Mouse (Mus musculus) lung, adult 18-20 months (tissue): ENCODE results near the gene Nr4a2.

Experiments used
- DNase-seq, 2 experiments: peaks; one replicate each; pipeline ENCODE4 v3.0.0; 2022; ENCODE audit warnings: mixed read lengths in 2 of 2

Gene Nr4a2

DNA sequence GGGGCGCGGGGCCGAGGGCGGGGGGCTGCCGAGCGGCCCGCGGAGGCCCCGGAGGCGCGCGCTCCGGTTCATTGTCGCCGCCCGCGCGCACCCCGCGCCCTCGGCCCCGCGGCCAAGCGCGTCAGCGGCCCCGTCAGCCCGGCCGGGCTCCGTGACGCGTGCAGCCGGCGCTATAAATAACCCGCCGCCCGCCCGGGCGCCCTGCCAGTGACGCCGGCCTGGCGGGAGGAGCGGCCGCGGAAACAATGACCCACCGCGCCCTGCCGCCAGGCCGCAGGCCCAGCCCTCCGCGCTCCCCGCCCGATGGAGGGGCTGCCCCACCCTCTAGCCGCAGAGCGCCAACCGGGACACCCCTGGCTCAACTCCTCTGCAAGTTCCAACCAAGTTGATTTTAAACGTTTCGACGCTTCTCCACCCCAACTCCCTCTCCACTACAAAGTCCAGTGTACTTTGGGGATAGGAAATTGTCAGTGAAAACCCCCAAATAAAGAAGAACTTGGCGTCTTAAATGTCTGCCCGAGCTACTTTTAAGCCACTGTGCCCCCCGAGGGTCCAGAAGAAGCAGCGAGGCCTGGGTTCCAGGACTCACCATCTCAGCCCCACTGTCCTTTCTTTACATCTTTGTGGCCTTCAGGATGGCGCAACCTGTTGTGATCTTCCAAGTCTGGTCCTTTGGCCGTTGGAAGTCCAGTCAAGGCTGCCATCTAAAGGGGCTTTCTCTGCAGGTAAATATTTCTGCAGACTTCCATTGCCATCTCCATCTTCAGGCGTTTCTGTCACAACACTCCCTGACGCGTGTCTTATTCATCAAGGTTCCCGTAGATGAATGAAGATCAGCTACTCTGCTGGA is at the start of gene Nr4a2:
Gene Nr4a2 (minus strand): TSS at position 13 of the 850 bp plus-strand sequence.
- DNase-seq: peak; percentile 85 to 91

DNA sequence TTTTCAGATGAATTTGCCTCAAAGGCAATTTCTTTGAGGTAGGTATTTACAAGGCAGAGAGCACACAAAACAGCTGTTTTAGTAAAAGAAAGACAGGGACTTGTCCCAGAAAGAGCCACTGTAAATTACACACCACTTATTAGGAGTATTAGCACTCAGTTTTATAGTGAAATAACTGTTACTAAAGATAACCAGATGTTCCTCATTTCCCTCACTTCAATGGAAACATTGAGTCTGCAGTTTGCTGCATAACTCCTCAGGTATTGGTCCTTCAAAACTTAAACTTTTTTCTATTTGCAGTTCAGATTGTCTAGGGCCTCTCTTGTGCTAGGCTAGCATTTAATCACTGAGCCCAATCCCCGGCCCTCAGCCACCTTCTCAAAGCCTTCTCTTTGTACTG is 41.6 kb upstream of the Nr4a2 start:
- no peak for DNase-seq

- DNase-seq: no peak
Observed at GRCm38 (mm10) chr2:57156814-57157213, 33.0 kb upstream of the Nr4a2 start.

DNA sequence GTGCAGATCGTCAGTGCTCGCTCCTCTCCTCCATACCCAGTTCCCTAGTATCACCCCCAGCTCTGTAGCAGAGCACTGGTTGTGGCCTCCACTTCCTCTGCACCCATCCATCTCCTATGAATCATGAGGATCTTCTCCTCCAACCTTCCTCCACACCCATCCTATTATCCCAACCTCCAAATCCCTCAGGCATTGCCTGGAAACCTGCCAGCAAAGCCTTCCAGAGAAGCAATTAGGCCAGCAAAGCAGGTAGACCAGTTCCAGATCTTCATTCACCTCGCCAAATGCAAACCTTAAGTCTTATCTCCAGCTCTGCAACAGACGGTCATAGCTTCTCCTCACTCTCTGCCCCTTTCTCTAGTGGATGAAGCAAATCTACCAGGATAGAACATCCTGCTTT is 26.0 kb upstream of the Nr4a2 start:
- no peak for DNase-seq

DNA sequence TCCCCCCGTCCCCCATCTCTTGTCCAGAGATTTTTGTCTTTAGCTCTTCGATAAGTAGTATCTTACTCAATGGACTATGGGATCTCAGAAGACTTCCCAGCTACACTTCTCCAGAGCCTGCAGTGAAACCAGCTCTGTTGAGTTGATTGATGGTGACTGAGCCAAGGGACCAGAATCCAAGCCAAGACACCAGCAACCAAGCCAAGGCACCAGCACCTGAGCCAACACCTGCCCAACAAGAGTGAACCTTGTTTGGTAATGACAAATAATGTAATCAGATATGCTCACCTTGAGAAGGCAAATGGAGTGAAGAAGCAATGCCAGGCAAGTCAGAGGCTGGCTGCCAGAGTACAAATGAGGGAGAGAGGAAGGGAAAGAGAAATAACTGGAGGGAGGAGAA is 24.4 kb upstream of the Nr4a2 start:
- DNase-seq: peak; percentile 42 to 47

DNA sequence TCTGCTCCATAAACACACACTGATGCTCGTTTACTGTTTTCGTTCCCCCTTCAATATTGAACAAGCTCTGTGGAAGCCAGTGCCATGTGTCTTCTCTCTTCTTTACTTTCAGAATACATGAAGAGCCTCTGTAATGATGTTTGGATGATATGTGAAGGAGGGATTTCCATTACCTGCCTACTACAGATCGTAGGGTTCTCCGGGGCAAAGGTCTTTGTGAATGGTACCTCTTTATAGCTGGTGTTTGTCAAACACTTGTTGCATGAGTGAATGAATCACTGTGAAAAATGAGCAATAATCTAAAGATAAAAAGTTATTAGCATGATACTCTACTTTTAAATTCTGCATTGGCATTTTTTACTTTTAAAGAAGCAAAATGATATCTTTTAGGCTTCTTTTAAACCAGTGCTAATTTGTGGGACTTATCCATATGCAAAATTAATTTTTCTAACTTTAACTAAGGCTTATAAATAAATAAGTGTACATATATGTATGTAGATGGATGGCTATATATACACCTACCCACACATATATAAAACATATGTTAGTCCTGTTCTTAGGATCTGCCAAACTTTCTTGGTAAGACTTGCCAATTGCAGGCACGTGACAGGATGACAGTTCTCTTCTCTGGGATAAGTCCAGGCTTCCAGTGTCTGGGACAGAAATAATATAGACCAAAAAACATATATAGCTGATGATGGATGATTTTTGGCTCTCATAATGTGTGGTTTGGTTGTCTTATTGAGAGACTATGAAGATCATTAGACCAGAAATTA is 22.0 kb upstream of the Nr4a2 start:
- no peak for DNase-seq

- no peak for DNase-seq
Observed at GRCm38 (mm10) chr2:57138594-57138993, 14.8 kb upstream of the Nr4a2 start.

- no peak for DNase-seq
Observed at GRCm38 (mm10) chr2:57127461-57127860, 3.7 kb upstream of the Nr4a2 start.

DNA sequence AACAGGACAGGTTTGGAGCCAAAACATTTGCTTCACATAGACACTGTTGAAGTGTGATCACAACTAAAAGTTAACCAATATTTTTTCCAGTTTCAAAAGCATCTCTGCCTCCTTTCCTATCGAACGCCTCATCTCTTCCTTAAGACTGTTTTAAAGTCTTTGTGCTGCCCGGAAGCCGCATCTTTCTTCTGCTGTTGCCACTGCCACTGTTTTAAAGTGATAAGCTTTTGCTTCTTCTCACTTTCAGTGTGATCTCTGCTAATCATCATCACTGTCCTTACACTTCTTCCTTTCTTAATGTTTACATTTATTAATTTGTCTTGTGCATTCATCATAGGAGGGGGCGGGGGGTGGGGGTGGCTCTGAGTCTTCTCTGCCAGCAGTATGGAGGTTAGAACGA is 2.1 kb upstream of the Nr4a2 start:
- DNase-seq: no peak

- peak; percentile 63 for DNase-seq
Observed at GRCm38 (mm10) chr2:57122986-57123980, 520 bp downstream of the Nr4a2 start.

DNA sequence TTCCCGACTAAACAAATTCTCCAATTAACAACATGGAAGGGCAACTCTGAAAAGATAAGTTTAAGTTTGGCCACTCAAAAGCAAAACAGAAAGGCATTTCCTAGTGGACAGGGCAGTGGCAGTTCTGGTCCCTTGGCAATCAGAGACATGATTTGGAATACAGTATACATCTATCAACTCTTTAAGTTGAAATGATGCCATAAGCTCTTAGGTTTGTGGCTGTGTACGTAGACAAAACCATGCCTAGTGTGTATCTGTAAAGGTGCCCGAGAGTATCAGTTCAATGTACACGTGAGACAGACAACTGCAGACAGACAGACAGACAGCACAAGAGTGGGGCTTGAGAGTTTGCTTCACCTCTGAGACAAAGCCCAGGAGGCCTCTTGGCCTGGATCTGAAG is 2.7 kb downstream of the Nr4a2 start:
- DNase-seq: no peak

DNA sequence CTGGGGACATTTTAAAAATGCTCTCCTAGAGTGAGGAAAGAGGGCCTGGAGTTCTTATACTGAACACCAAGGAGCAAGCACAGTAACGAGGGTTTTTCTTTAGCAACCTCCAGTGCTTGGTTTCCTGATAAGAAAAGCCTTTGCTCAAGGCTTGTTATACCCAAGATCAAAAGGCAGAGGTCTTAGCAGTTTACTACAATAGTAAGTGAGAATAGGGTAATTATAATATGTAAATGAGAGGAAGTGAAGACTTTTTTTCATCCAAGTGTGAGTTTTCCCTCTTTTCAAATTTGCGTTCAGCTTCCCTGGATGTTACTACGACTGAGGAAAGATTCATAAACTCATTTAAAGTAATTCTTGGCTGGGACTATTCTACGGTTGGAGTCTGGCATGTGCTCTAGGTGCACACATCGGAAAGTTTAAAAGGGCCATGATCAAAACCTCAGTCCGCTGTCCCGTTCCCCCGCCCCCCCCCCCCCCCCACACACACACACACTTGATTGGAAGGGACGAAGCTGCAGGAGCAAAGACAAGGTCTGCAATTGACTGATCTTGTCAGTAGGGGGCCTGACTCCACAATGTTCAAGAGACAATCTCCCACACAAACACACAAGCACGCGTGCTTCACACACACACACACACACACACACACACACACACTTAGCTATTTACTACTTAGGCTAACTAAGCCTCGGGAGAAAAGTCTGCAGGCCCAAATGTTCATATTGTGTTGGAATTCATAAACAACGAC is 6.4 kb downstream of the Nr4a2 start:
- peak; percentile 72 to 85 for DNase-seq

DNA sequence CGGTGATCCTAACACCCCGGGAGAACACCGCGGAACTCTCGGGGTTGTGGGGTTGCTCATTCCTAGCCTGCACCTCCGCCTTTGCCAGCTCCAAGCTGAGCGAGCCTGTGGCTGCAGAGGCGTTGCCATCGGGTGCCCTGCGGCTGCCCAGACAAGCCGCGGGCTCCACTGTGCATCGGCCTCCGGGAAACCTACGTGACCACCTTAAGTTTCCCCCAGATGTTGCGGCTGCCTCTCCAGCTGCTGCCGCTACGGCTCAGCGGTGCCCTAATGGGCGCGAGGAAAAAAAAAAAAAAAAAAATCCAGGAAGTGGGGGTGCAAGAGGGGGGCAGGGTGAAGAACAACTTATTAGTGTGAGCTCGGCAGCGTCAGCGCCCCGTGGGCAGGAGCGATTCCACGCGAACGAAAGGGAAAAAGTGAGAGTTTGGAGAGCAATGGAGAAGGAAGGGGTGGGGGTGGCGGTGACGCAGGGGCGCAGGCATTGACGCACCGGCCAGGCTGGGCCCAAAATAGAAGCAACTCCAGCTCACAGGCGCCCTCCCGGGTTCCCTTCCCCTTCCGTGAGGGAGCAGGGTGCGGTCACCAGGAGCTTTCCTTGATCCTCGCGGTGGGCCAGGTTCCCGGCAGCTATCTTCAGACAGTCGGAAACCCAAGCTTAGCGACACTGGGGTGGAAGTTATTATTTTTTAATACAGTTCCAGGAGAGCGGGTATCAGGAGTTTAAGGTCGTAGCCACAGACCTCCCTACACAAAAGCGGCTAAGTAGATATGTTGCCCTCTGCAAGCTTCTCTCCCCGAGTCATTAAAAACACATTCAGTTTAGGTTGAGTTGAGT is 7.2 kb downstream of the Nr4a2 start:
- peak; percentile 85 to 90 for DNase-seq

- peak; percentile 41 to 55 for DNase-seq
Observed at GRCm38 (mm10) chr2:57115864-57116365, 7.9 kb downstream of the Nr4a2 start.

- DNase-seq: no peak
Observed at GRCm38 (mm10) chr2:57115181-57115863, 8.5 kb downstream of the Nr4a2 start.

DNA sequence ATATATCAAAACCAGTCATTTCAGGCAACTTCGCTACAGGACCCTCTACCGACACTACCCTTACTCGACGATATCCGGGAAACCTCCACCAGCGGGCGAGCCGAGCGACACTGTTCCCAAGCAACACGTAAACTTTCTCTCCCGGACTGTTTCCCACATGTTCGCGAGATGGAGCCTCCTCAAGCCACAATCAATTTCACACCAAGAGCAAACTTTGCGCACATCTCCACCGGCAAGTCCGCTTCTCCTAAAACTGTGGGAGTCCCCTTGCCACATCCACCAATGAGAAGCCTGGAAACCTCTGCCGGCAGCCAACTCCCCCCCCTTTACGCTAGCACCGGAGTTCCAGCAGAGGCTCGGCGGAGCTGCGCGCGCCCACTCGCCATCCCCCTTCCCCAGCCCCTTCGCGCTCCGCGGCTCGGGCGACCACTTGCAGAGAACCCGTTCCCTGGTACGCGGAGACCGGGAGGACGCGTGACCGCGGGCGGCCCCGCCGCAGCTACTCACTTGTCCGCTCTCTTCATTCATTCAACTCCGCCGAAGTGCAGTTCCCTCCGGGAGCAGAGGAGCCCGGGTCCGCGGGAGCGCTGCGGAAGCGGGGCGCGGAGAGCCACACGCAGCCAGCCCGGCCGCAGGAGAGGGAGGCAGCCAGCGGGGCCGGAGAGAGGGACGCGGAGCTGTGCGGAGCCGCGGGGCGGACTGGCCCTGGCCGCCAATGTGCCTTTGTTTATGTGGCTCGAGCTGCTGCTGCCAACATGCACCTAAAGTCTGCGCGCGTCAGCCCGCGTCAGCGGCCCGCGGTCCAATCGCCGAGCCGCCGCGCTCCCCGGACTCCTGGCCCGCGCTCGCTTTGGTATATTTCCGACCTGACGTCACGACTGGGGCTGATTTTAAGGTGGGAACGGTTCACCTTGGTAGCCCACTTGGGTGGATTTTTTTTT is 9.3 kb downstream of the Nr4a2 start:
- DNase-seq: peak; percentile 84 to 88

GRCm38 (mm10) chr2:57113431-57113830 is 10.4 kb downstream of the Nr4a2 start:
- no peak for DNase-seq

DNA sequence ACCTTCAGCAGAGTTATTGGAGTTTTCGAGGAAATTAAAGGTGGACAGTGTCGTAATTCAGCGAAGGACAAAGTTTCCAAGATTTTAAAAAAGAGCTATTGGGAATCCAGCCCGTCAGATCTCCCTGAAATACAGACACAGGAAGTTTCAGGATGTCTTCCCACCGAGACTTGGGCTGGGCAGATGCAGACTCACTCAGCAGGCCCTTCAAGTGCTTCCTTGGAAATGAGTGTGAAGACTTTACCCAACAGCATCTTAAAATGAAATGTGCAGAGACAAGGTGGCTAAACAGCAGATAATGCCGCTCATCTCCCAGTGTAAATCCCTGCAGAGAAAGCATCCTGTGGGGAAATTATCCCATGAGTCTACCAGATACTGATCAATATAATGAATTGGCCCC is 10.9 kb downstream of the Nr4a2 start:
- no peak for DNase-seq
